Mouse (Mus musculus) heart, embryonic 11.5 days (tissue): ENCODE measurements around the gene Sdcbp2. TPM values are rescaled to one million over a fixed set of nuclear protein-coding genes. Genes with fewer than 3 reads are reported as not detected.
"Not testable (repeated sequence)": the region's sequence is repeated elsewhere in the genome, so short reads cannot be mapped to it uniquely, and the experiment has no call there.

Experiments used
- ATAC-seq: fragments of 200-750 bp; cut with Nextera tagmentation; replicated peaks from 2 replicates; pipeline ENCODE4 v1.8.0; 2017; ENCODE audit warnings: moderate library complexity; ENCODE audit not compliant: insufficient number of reproducible peaks, low FRiP score, low TSS enrichment
- H3K27ac ChIP-seq: fragments of 300-500 bp; sonication (generic); 2 replicates; pipeline ENCODE4 v1.5.1; 2014; ENCODE audit warnings: mild to moderate bottlenecking, low read depth, low read length
- H3K27me3 ChIP-seq: fragments of 300-500 bp; sonication (generic); 2 replicates; pipeline ENCODE4 v1.6.1; 2014; ENCODE audit warnings: mild to moderate bottlenecking, low read length, mixed read lengths; ENCODE audit not compliant: control insufficient read depth, insufficient read depth
- H3K36me3 ChIP-seq: fragments of 300-500 bp; sonication (generic); 2 replicates; pipeline ENCODE4 v1.6.1; 2014; ENCODE audit warnings: mild to moderate bottlenecking, low read length, moderate library complexity, mixed read lengths; ENCODE audit not compliant: control insufficient read depth, insufficient read depth
- H3K4me1 ChIP-seq: fragments of 300-500 bp; sonication (generic); 2 replicates; pipeline ENCODE4 v1.6.1; 2014; ENCODE audit warnings: low read length; ENCODE audit not compliant: control insufficient read depth, insufficient read depth
- H3K4me2 ChIP-seq: fragments of 300-500 bp; sonication (generic); 2 replicates; pipeline ENCODE4 v1.6.1; 2014; ENCODE audit warnings: mild to moderate bottlenecking, moderate library complexity
- H3K4me3 ChIP-seq: fragments of 300-500 bp; sonication (generic); 2 replicates; pipeline ENCODE4 v1.5.1; 2014; ENCODE audit warnings: low read depth, low read length
- H3K9ac ChIP-seq: fragments of 300-500 bp; sonication (generic); 2 replicates; pipeline ENCODE4 v1.6.1; 2014; ENCODE audit warnings: mild to moderate bottlenecking, low read depth, low read length, moderate library complexity
- H3K9me3 ChIP-seq: fragments of 300-500 bp; sonication (generic); replicated peaks from 2 replicates; pipeline ENCODE4 v1.6.1; 2016; ENCODE audit warnings: low read length; ENCODE audit not compliant: control insufficient read depth
- WGBS: fragments of 180-500 bp; shearing (Covaris S2); extraction: QIAGEN DNeasy Blood & Tissue Kit; methylation state at CpG from one replicate; pipeline ENCODE4 v1.1.7; 2014; ENCODE audit not compliant: insufficient replicate concordance; 5-methylcytosine and 5-hydroxymethylcytosine counted together
- polyA plus RNA-seq: library from polyadenylated mRNA; unstranded; fragments of >200 nt; fragmentation: Nextera tagmentation; extraction: Ambion mirVana; gene quantifications from 2 replicates; pipeline ENCODE4 v1.2.1, GENCODE M21; 2014

Gene Sdcbp2
- polyA plus RNA-seq, 1 experiment from 2014 or later: 0.70 TPM

- Histone ChIP-seq H3K9me3 (no peaks in the 10 kb centered on the region), H3K4me3 (no peak overlapping the region), H3K27ac (no peak overlapping the region), H3K4me1 (peaks cover 3% of the 10 kb centered on the region; the same call in 1 of the 2 replicates), H3K27me3 (no peaks in the 10 kb centered on the region; the same call in 1 of the 2 replicates), H3K4me2 (no peak overlapping the region), H3K9ac (no peak overlapping the region), H3K36me3 (no peaks in the 10 kb centered on the region)
- no peak for ATAC-seq
- 37% methylated on average over 3 of the region's 3 CpGs for WGBS
These were observed 37.6 kb downstream of the Sdcbp2 start for GRCm38 (mm10) chr2:151609974-151610373.

- H3K27ac ChIP-seq, H3K9me3 ChIP-seq, H3K27me3 ChIP-seq, H3K4me1 ChIP-seq, H3K36me3 ChIP-seq, H3K4me3 ChIP-seq, H3K4me2 ChIP-seq, ATAC-seq, H3K9ac ChIP-seq: not testable (repeated sequence)
- WGBS: 64% methylated on average over 6 of the region's 8 CpGs
These were observed 43.4 kb downstream of the Sdcbp2 start for GRCm38 (mm10) chr2:151615779-151616178.

GRCm38 (mm10) chr2:151616551-151617329 is 44.3 kb downstream of the Sdcbp2 start:
- no peaks in the 10 kb centered on the region for H3K27me3 ChIP-seq
- H3K9me3 ChIP-seq: no peaks in the 10 kb centered on the region
- H3K36me3 ChIP-seq: no peaks in the 10 kb centered on the region
- no peak overlapping the region for H3K9ac ChIP-seq
- no peak overlapping the region for H3K4me3 ChIP-seq
- H3K27ac ChIP-seq: no peak overlapping the region
- WGBS: 64% methylated on average over 6 of the region's 6 CpGs
- H3K4me1 ChIP-seq: no peaks in the 10 kb centered on the region
- no peak overlapping the region for H3K4me2 ChIP-seq
- no peak for ATAC-seq

- Histone ChIP-seq H3K36me3 (no peaks in the 10 kb centered on the region), H3K4me1 (no peaks in the 10 kb centered on the region), H3K27me3 (no peaks in the 10 kb centered on the region), H3K9me3 (no peaks in the 10 kb centered on the region), H3K9ac (no peak overlapping the region), H3K4me2 (no peak overlapping the region), H3K27ac (no peak overlapping the region), H3K4me3 (no peak overlapping the region)
- 37% methylated on average over 3 of the region's 3 CpGs for WGBS
- no peak for ATAC-seq
These were observed 51.4 kb downstream of the Sdcbp2 start for GRCm38 (mm10) chr2:151623776-151624175.

- no peaks in the 10 kb centered on the region for H3K9me3 ChIP-seq
- peaks cover 22% of the 10 kb centered on the region for H3K27me3 ChIP-seq
- H3K4me1 ChIP-seq: no peaks in the 10 kb centered on the region
- WGBS: 79% methylated on average over 7 of the region's 7 CpGs
- H3K9ac ChIP-seq: no peak overlapping the region
- H3K27ac ChIP-seq: no peak overlapping the region
- no peak overlapping the region for H3K4me2 ChIP-seq
- H3K4me3 ChIP-seq: no peak overlapping the region
- ATAC-seq: no peak
- H3K36me3 ChIP-seq: no peaks in the 10 kb centered on the region
These were observed 53.9 kb downstream of the Sdcbp2 start for GRCm38 (mm10) chr2:151626296-151626695.

GRCm38 (mm10) chr2:151628011-151628410 is 55.6 kb downstream of the Sdcbp2 start:
- H3K4me1 ChIP-seq: no peaks in the 10 kb centered on the region
- peaks cover 37% of the 10 kb centered on the region for H3K27me3 ChIP-seq
- no peaks in the 10 kb centered on the region for H3K9me3 ChIP-seq
- H3K4me2 ChIP-seq: no peak overlapping the region
- H3K27ac ChIP-seq: no peak overlapping the region
- ATAC-seq: no peak
- 74% methylated on average over 3 of the region's 3 CpGs for WGBS
- no peak overlapping the region for H3K4me3 ChIP-seq
- no peak overlapping the region for H3K9ac ChIP-seq
- H3K36me3 ChIP-seq: no peaks in the 10 kb centered on the region

- no peak overlapping the region for H3K4me3 ChIP-seq
- no peaks in the 10 kb centered on the region for H3K36me3 ChIP-seq
- H3K4me2 ChIP-seq: no peak overlapping the region
- ATAC-seq: no peak
- no peaks in the 10 kb centered on the region for H3K4me1 ChIP-seq
- WGBS: 65% methylated on average over 7 of the region's 7 CpGs
- H3K27ac ChIP-seq: no peak overlapping the region
- peaks cover 48% of the 10 kb centered on the region for H3K27me3 ChIP-seq
- H3K9me3 ChIP-seq: no peaks in the 10 kb centered on the region
- no peak overlapping the region for H3K9ac ChIP-seq
These were observed 56.9 kb downstream of the Sdcbp2 start for GRCm38 (mm10) chr2:151629310-151629709.

- H3K27me3 ChIP-seq: peaks cover 48% of the 10 kb centered on the region
- WGBS: 3% methylated on average over 22 of the region's 22 CpGs
- H3K9me3 ChIP-seq: no peaks in the 10 kb centered on the region
- no peak overlapping the region for H3K27ac ChIP-seq
- no peaks in the 10 kb centered on the region for H3K36me3 ChIP-seq
- no peaks in the 10 kb centered on the region for H3K4me1 ChIP-seq
- peak overlapping the region; percentile 69 for H3K4me3 ChIP-seq
- H3K9ac ChIP-seq: peak overlapping the region; percentile 71; the same call in 1 of the 2 replicates
- peak overlapping the region; percentile 98 for H3K4me2 ChIP-seq
- no peak; the same call in 1 of the 2 replicates for ATAC-seq
These were observed 59.2 kb downstream of the Sdcbp2 start for GRCm38 (mm10) chr2:151631406-151632158.
